Comparison of ENCODE assay signal across 8 mouse cellular contexts in the genomic region with DNA sequence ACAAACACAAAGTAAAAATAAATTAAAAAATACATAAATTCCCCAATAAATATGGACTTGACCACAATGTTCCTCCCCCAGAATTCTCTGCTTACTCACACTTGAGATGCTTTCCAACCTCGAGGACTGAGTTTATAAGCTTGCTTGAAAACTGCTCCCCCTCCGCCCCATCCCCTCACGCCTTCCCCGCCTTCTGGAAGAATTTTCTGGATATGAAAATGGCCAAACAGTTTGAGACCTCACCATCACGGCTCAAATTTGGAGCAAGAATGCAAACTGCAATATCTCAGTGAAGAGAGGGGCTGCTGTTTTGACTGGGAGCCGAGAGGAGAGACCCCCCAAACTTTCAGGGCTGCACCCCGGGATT. TPM values are rescaled to one million over a fixed set of nuclear protein-coding genes. Genes with fewer than 3 reads are reported as not detected.
DNase-seq lines count a peak whose midpoint lies in the region; ATAC-seq and TF ChIP-seq lines count a peak whose summit lies in the region.

No protein-coding gene starts in this region.

- DNase-seq in heart, adult 2 months: no peak
- no peak for DNase-seq in heart, postnatal 4 days
- DNase-seq in CH12.LX (ENCODE audit: extremely low read depth): no peak
- no peak for DNase-seq in forebrain, embryonic 11.5 days (ENCODE audit: low spot score)
- DNase-seq in frontal cortex, postnatal 36 days (ENCODE audit: low spot score in 2 of 2): no peak
- DNase-seq in urinary bladder, adult 18-20 months (ENCODE audit: low spot score in 2 of 2): no peak
- no peak for DNase-seq in left cerebral cortex, adult 9 months (ENCODE audit: low spot score in 2 of 2)

- dilution Hi-C loops in CH12.LX (cut with MboI; ENCODE audit: extremely low pct_ligation_motif_present, extremely low pct_unique_long_range_greater_than_20kb, low sequenced_read_pairs): no loop called here

- TF ChIP-seq RAD21 in CH12.LX (IDR thresholded peaks at IDR 0.05; ENCODE audit: low read depth, low read length): no peak

- H3K9ac ChIP-seq in heart, adult 2 months (ENCODE audit: low read depth, low read length): peak overlapping the region; percentile 79
- peak overlapping the region; percentile 77 for H3K9ac ChIP-seq in CH12.LX (ENCODE audit: insufficient read depth, low read depth)
- H3K9ac ChIP-seq in forebrain, embryonic 11.5 days (ENCODE audit: low read length): peak overlapping the region; percentile 69
- peak overlapping the region; percentile 70 for H3K9ac ChIP-seq in liver, embryonic 12.5 days

- H3K27me3 ChIP-seq in heart, adult 2 months (ENCODE audit: control insufficient read depth, insufficient read depth, low read length): no peaks in the 10 kb centered on the region
- no peaks in the 10 kb centered on the region for H3K27me3 ChIP-seq in CH12.LX (replicated peaks)
- no peaks in the 10 kb centered on the region for H3K27me3 ChIP-seq in forebrain, embryonic 11.5 days (ENCODE audit: control insufficient read depth, insufficient read depth, low read length)
- peaks cover 29% of the 10 kb centered on the region for H3K27me3 ChIP-seq in liver, embryonic 12.5 days (replicated peaks)

- peaks cover 3% of the 10 kb centered on the region for H3K4me1 ChIP-seq in heart, adult 2 months (ENCODE audit: control insufficient read depth, insufficient read depth, low read length)
- H3K4me1 ChIP-seq in CH12.LX (ENCODE audit: control insufficient read depth in 1 of 2, insufficient read depth in 2 of 2): peaks cover 3 to 22% of the 10 kb centered on the region in 2 experiments; a peak in 3 of 4 replicates
- no peaks in the 10 kb centered on the region; the same call in 1 of the 2 replicates for H3K4me1 ChIP-seq in forebrain, embryonic 11.5 days (replicated peaks; ENCODE audit: control insufficient read depth, insufficient read depth, low read length)
- H3K4me1 ChIP-seq in liver, embryonic 12.5 days: peaks cover 52% of the 10 kb centered on the region

- TF ChIP-seq CTCF in heart, adult 2 months (IDR thresholded peaks at IDR 0.05): no peak
- no peak for TF ChIP-seq CTCF in CH12.LX (conservative IDR thresholded peaks at IDR 0.05 in 1 of 2, IDR thresholded peaks at IDR 0.05 in 1 of 2; ENCODE audit: low read depth in 2 of 2, low read length in 2 of 2)

- H3K27ac ChIP-seq in heart, adult 2 months: peak overlapping the region; percentile 95
- H3K27ac ChIP-seq in CH12.LX (ENCODE audit: insufficient read depth, low read depth): peak overlapping the region; percentile 81
- peak overlapping the region; percentile 87; the same call in 1 of the 2 replicates for H3K27ac ChIP-seq in forebrain, embryonic 11.5 days (ENCODE audit: low read depth, low read length)
- peak overlapping the region; percentile 88 for H3K27ac ChIP-seq in liver, embryonic 12.5 days

- no peak for TF ChIP-seq EP300 in heart, adult 2 months (IDR thresholded peaks at IDR 0.05; ENCODE audit: insufficient read depth, low read depth, low read length)
- no peak for TF ChIP-seq EP300 in CH12.LX (IDR thresholded peaks at IDR 0.05; ENCODE audit: low read length)

- WGBS in heart, adult 2 months: 3% methylated on average over 7 of the region's 7 CpGs
- WGBS in forebrain, embryonic 11.5 days: under 1% methylated on average over 7 of the region's 7 CpGs
- WGBS in liver, embryonic 12.5 days (ENCODE audit: insufficient replicate concordance): 2% methylated on average over 7 of the region's 7 CpGs

- H3K36me3 ChIP-seq in heart, adult 2 months (ENCODE audit: control insufficient read depth, insufficient read depth, low read length): no peaks in the 10 kb centered on the region
- H3K36me3 ChIP-seq in CH12.LX (replicated peaks in 1 of 2; ENCODE audit: control insufficient read depth in 1 of 2, insufficient read depth in 1 of 2, low read length in 1 of 2): no peaks in the 10 kb centered on the region
- H3K36me3 ChIP-seq in forebrain, embryonic 11.5 days (ENCODE audit: control insufficient read depth, insufficient read depth, low read length): no peaks in the 10 kb centered on the region
- no peaks in the 10 kb centered on the region for H3K36me3 ChIP-seq in liver, embryonic 12.5 days

- peak overlapping the region; percentile 69 for H3K4me3 ChIP-seq in heart, adult 2 months
- peak overlapping the region; percentile 67 to 77 (median 72) for H3K4me3 ChIP-seq in CH12.LX (replicated peaks in 1 of 3; ENCODE audit: low read depth in 2 of 3, low read length in 2 of 3, poor library complexity in 1 of 3)
- peak overlapping the region; percentile 43 for H3K4me3 ChIP-seq in forebrain, embryonic 11.5 days (ENCODE audit: low read depth, low read length)
- H3K4me3 ChIP-seq in liver, embryonic 12.5 days: peak overlapping the region; percentile 64

- TF ChIP-seq POLR2A in heart, adult 2 months (IDR thresholded peaks at IDR 0.05; ENCODE audit: insufficient read depth, low read depth, low read length): no peak
- TF ChIP-seq POLR2A in CH12.LX (IDR thresholded peaks at IDR 0.05; ENCODE audit: low read depth, low read length): no peak

- in situ Hi-C loops in CH12.LX (cut with MboI; ENCODE audit: low pct_ligation_motif_present, low pct_unique_long_range_greater_than_20kb, low sequenced_read_pairs): no loop called here

- H3K9me3 ChIP-seq in CH12.LX (replicated peaks; ENCODE audit: low read length): no peaks in the 10 kb centered on the region
- H3K9me3 ChIP-seq in forebrain, embryonic 11.5 days (ENCODE audit: control insufficient read depth, low read length): no peaks in the 10 kb centered on the region
- no peaks in the 10 kb centered on the region for H3K9me3 ChIP-seq in liver, embryonic 12.5 days (replicated peaks)

- peak overlapping the region; percentile 86 for H3K4me2 ChIP-seq in CH12.LX (ENCODE audit: insufficient read depth, low read depth, poor library complexity, severe bottlenecking)
- H3K4me2 ChIP-seq in forebrain, embryonic 11.5 days (ENCODE audit: low read depth, low read length, severe bottlenecking): peak overlapping the region; percentile 54
- H3K4me2 ChIP-seq in liver, embryonic 12.5 days: peak overlapping the region; percentile 89

- no peak for ATAC-seq in forebrain, embryonic 11.5 days (replicated peaks; ENCODE audit: low FRiP score)
- ATAC-seq in liver, embryonic 12.5 days: no peak

- no peaks in the 10 kb centered on the region for H3K79me2 ChIP-seq in heart, adult 2 months (replicated peaks; ENCODE audit: control insufficient read depth, insufficient read depth, low read length)
- H3K79me2 ChIP-seq in CH12.LX (replicated peaks; ENCODE audit: control insufficient read depth, extremely low read depth, insufficient read depth, poor library complexity, severe bottlenecking): no peaks in the 10 kb centered on the region

- intact Hi-C loops in heart, adult 2 months (cut with DNase I): loop anchor here (2.0 kb wide), 1 partner anchor 16 kb away; a partner anchor contains a TSS

TF ChIP-seq in CH12.LX, 34 proteins besides CTCF, POLR2A, EP300 and RAD21 (continues in another document):
- TF ChIP-seq SIN3A (IDR thresholded peaks at IDR 0.05; ENCODE audit: low read length): no peak
- no peak for TF ChIP-seq HCFC1 (IDR thresholded peaks at IDR 0.05; ENCODE audit: low read depth, low read length)
- TF ChIP-seq MAX (IDR thresholded peaks at IDR 0.05; ENCODE audit: low read length): no peak
- TF ChIP-seq USF2 (conservative IDR thresholded peaks at IDR 0.05; ENCODE audit: low read depth, low read length): no peak
- no peak for TF ChIP-seq TBP (conservative IDR thresholded peaks at IDR 0.05; ENCODE audit: low read depth, low read length)
- TF ChIP-seq USF1 (IDR thresholded peaks at IDR 0.05; ENCODE audit: low read depth, low read length): no peak
- no peak for TF ChIP-seq ZNF384 (IDR thresholded peaks at IDR 0.05; ENCODE audit: low read depth, low read length)
- TF ChIP-seq UBTF (IDR thresholded peaks at IDR 0.05; ENCODE audit: low read depth, low read length): no peak
- no peak for TF ChIP-seq PAX5 (IDR thresholded peaks at IDR 0.05; ENCODE audit: low read length)
- no peak for TF ChIP-seq JUND (conservative IDR thresholded peaks at IDR 0.05; ENCODE audit: low read depth, low read length)

RNA-seq across cellular contexts. Expression of a gene that starts 14.5 kb away (rescaled TPM):
- 1,000 to 10,000 TPM in 1 of 2 experiments, 100 to 1,000 TPM in 1; 894 to 1,473 TPM for total RNA-seq in heart, adult 2 months (2021)
- polyA plus RNA-seq in heart, adult 2 months (2012; rRNA removed): 664 and 1,033 TPM in 2 replicates
- total RNA-seq in heart, postnatal 4 days (2021): 100 to 1,000 TPM; 781 to 834 TPM
- 466 and 486 TPM in 2 replicates for total RNA-seq in CH12.LX (2012; rRNA removed)
- 650 and 656 TPM in 2 replicates for total RNA-seq in CH12.LX (2014; rRNA removed)
- 687 and 803 TPM in 2 replicates for polyA plus RNA-seq in CH12.LX (2012; ENCODE audit: insufficient read length, low read depth)
- polyA plus RNA-seq in forebrain, embryonic 11.5 days (2014; fragmentation: Nextera tagmentation; extraction: Ambion mirVana): 1,042 and 1,121 TPM in 2 replicates
- polyA plus RNA-seq in liver, embryonic 12.5 days (2016; fragmentation: Nextera tagmentation; extraction: Ambion mirVana): 657 and 673 TPM in 2 replicates

RNA-seq across cellular contexts. Expression of a gene that starts 15.4 kb away (rescaled TPM):
- under 1 TPM in 1 of 2 experiments, not detected in 1; 0.21 TPM for total RNA-seq in heart, adult 2 months (2021)
- polyA plus RNA-seq in heart, adult 2 months (2012; rRNA removed): 0.12 and 0.23 TPM in 2 replicates
- under 1 TPM; 0.21 to 0.29 TPM for total RNA-seq in heart, postnatal 4 days (2021)
- total RNA-seq in CH12.LX (2012; rRNA removed): 0.59 and 0.80 TPM in 2 replicates
- not detected in 2 replicates for total RNA-seq in CH12.LX (2014; rRNA removed)
- polyA plus RNA-seq in CH12.LX (2012; ENCODE audit: insufficient read length, low read depth): 0.87 and 1.1 TPM in 2 replicates
- 0.23 and 0.65 TPM in 2 replicates for polyA plus RNA-seq in forebrain, embryonic 11.5 days (2014; fragmentation: Nextera tagmentation; extraction: Ambion mirVana)
- 0.38 and 0.66 TPM in 2 replicates for polyA plus RNA-seq in liver, embryonic 12.5 days (2016; fragmentation: Nextera tagmentation; extraction: Ambion mirVana)

RNA-seq across cellular contexts. Expression of a gene that starts 29.4 kb away (rescaled TPM):
- total RNA-seq in heart, adult 2 months (2021): 10 to 100 TPM; 11.1 to 12.4 TPM
- polyA plus RNA-seq in heart, adult 2 months (2012; rRNA removed): 14.8 and 15.7 TPM in 2 replicates
- total RNA-seq in heart, postnatal 4 days (2021): 10 to 100 TPM; 13.6 to 14.6 TPM
- total RNA-seq in CH12.LX (2012; rRNA removed) (21.0 and 23.8 TPM in 2 replicates), CH12.LX (2014; rRNA removed) (22.7 and 26.0 TPM in 2 replicates)
- 33.0 and 36.9 TPM in 2 replicates for polyA plus RNA-seq in CH12.LX (2012; ENCODE audit: insufficient read length, low read depth)
- polyA plus RNA-seq in forebrain, embryonic 11.5 days (2014; fragmentation: Nextera tagmentation; extraction: Ambion mirVana): 15.7 and 16.4 TPM in 2 replicates
- polyA plus RNA-seq in liver, embryonic 12.5 days (2016; fragmentation: Nextera tagmentation; extraction: Ambion mirVana): 11.3 and 11.4 TPM in 2 replicates

RNA-seq across cellular contexts. Expression of a gene that starts 36.8 kb away (rescaled TPM):
- total RNA-seq in heart, adult 2 months (2021): 10 to 100 TPM; 52.2 to 52.4 TPM
- 31.4 and 31.5 TPM in 2 replicates for polyA plus RNA-seq in heart, adult 2 months (2012; rRNA removed)
- total RNA-seq in heart, postnatal 4 days (2021): 10 to 100 TPM; 55.8 to 56.3 TPM
- total RNA-seq in CH12.LX (2012; rRNA removed) (48.4 and 49.6 TPM in 2 replicates), CH12.LX (2014; rRNA removed) (30.1 and 37.7 TPM in 2 replicates)
- polyA plus RNA-seq in CH12.LX (2012; ENCODE audit: insufficient read length, low read depth): 147 and 164 TPM in 2 replicates
- polyA plus RNA-seq in forebrain, embryonic 11.5 days (2014; fragmentation: Nextera tagmentation; extraction: Ambion mirVana): 44.1 TPM in 2 replicates
- polyA plus RNA-seq in liver, embryonic 12.5 days (2016; fragmentation: Nextera tagmentation; extraction: Ambion mirVana): 44.0 and 44.1 TPM in 2 replicates
